In genomic region chr19:18587118-18587517, GRCm38 (mm10) we compare ENCODE assay signal across 20 mouse cellular contexts. TPM values are rescaled to one million over a fixed set of nuclear protein-coding genes. Genes with fewer than 3 reads are reported as not detected.
DNase-seq lines count a peak whose midpoint lies in the region; ATAC-seq and TF ChIP-seq lines count a peak whose summit lies in the region.
"Had no signal": no experiment of that assay in that cellular context is flagged by ENCODE, and none has a peak within 500 bp of the region (broad histone marks: within the 10 kb centered on the region; RNA-seq: fewer than 3 reads in every experiment).

No protein-coding gene starts in this region.

- no peak overlapping the region for H3K9ac ChIP-seq in forebrain, embryonic 13.5 days
- no peak overlapping the region for H3K9ac ChIP-seq in kidney, embryonic 16.5 days (replicated peaks; ENCODE audit: low read length)
- H3K9ac ChIP-seq in stomach, embryonic 14.5 days (replicated peaks; ENCODE audit: low read depth, low read length), result no peak overlapping the region
- H3K9ac ChIP-seq in stomach, postnatal 0 days (ENCODE audit: low read length), result no peak overlapping the region
- H3K9ac ChIP-seq: hindbrain, embryonic 12.5 days; midbrain, embryonic 13.5 days had no signal

- no peak for TF ChIP-seq CTCF in stomach, postnatal 0 days (IDR thresholded peaks at IDR 0.05; ENCODE audit: low read depth)

- no peak overlapping the region for H3K27ac ChIP-seq in forebrain, embryonic 13.5 days
- H3K27ac ChIP-seq in forebrain, embryonic 10.5 days, result no peak overlapping the region
- peak overlapping the region; percentile 58; the same call in 1 of the 2 replicates for H3K27ac ChIP-seq in kidney, embryonic 16.5 days (ENCODE audit: low read length)
- H3K27ac ChIP-seq in stomach, embryonic 14.5 days (ENCODE audit: low read length), result no peak overlapping the region
- no peak overlapping the region for H3K27ac ChIP-seq in stomach, postnatal 0 days (replicated peaks)
- H3K27ac ChIP-seq: hindbrain, embryonic 12.5 days; macrophage; midbrain, embryonic 13.5 days had no signal

- H3ac ChIP-seq in myocyte (ENCODE audit: control insufficient read depth, insufficient read length), result no peak overlapping the region

- TF ChIP-seq EP300 in stomach, postnatal 0 days (optimal IDR thresholded peaks at IDR 0.05), result no peak

- H3K4me3 ChIP-seq in forebrain, embryonic 13.5 days, result no peak overlapping the region
- no peak overlapping the region for H3K4me3 ChIP-seq in forebrain, embryonic 10.5 days
- H3K4me3 ChIP-seq in kidney, embryonic 16.5 days (ENCODE audit: low read length), result no peak overlapping the region
- no peak overlapping the region for H3K4me3 ChIP-seq in stomach, embryonic 14.5 days (ENCODE audit: low read depth, low read length)
- no peak overlapping the region for H3K4me3 ChIP-seq in stomach, postnatal 0 days (ENCODE audit: low read depth, low read length)
- no peak overlapping the region for H3K4me3 ChIP-seq in myocyte
- H3K4me3 ChIP-seq: hindbrain, embryonic 12.5 days; midbrain, embryonic 13.5 days had no signal

- no peak overlapping the region for H3K4me2 ChIP-seq in forebrain, embryonic 13.5 days
- no peak overlapping the region for H3K4me2 ChIP-seq in kidney, embryonic 16.5 days (replicated peaks; ENCODE audit: low read depth, low read length)
- H3K4me2 ChIP-seq in stomach, embryonic 14.5 days (replicated peaks; ENCODE audit: low read depth, low read length), result no peak overlapping the region
- H3K4me2 ChIP-seq in stomach, postnatal 0 days (replicated peaks; ENCODE audit: low read depth), result no peak overlapping the region
- H3K4me2 ChIP-seq in myocyte (ENCODE audit: low read depth), result no peak overlapping the region
- H3K4me2 ChIP-seq: hindbrain, embryonic 12.5 days; midbrain, embryonic 13.5 days had no signal

- no peak for DNase-seq in forebrain, embryonic 10.5 days (ENCODE audit: extremely low spot score, low spot score)
- DNase-seq in kidney, adult 18-20 months, result no peak
- DNase-seq in stomach, postnatal 0 days (ENCODE audit: low spot score), result no peak
- DNase-seq in left cerebral cortex, adult 18-20 months (ENCODE audit: low spot score in 2 of 2), result no peak
- DNase-seq: adrenal gland, postnatal 36 days; cerebellum, adult 11-12 months; cerebellum, postnatal 14 days; embryo, embryonic 11 days; gastrocnemius, postnatal 14 days; kidney, postnatal 10 days; right cerebral cortex, postnatal 25 days had no signal

- no peak for TF ChIP-seq POLR2A in myocyte (IDR thresholded peaks at IDR 0.05; ENCODE audit: insufficient read length, low read depth)

- H3K27me3 ChIP-seq in forebrain, embryonic 13.5 days, result no peaks in the 10 kb centered on the region
- H3K27me3 ChIP-seq in forebrain, embryonic 10.5 days (ENCODE audit: poor library complexity, severe bottlenecking), result no peaks in the 10 kb centered on the region
- H3K27me3 ChIP-seq in kidney, embryonic 16.5 days (ENCODE audit: insufficient read depth, low read length), result no peaks in the 10 kb centered on the region
- H3K27me3 ChIP-seq in stomach, embryonic 14.5 days (ENCODE audit: control insufficient read depth, insufficient read depth, low read length), result no peaks in the 10 kb centered on the region
- H3K27me3 ChIP-seq in stomach, postnatal 0 days (ENCODE audit: control insufficient read depth, insufficient read depth, low read length), result no peaks in the 10 kb centered on the region
- no peaks in the 10 kb centered on the region for H3K27me3 ChIP-seq in myocyte (ENCODE audit: control insufficient read depth, insufficient read depth, insufficient read length)
- H3K27me3 ChIP-seq: hindbrain, embryonic 12.5 days; midbrain, embryonic 13.5 days had no signal

- no peaks in the 10 kb centered on the region for H3K36me3 ChIP-seq in forebrain, embryonic 13.5 days (ENCODE audit: poor library complexity, severe bottlenecking)
- H3K36me3 ChIP-seq in forebrain, embryonic 10.5 days (replicated peaks), result no peaks in the 10 kb centered on the region
- H3K36me3 ChIP-seq in kidney, embryonic 16.5 days (ENCODE audit: insufficient read depth, low read length), result peaks cover 31% of the 10 kb centered on the region
- H3K36me3 ChIP-seq in stomach, embryonic 14.5 days (ENCODE audit: control insufficient read depth, insufficient read depth, low read length), result peaks cover 5% of the 10 kb centered on the region; the same call in 1 of the 2 replicates
- H3K36me3 ChIP-seq in stomach, postnatal 0 days (ENCODE audit: control insufficient read depth, insufficient read depth, low read length), result no peaks in the 10 kb centered on the region; the same call in 1 of the 2 replicates
- peaks cover 15% of the 10 kb centered on the region for H3K36me3 ChIP-seq in myocyte (ENCODE audit: control insufficient read depth, insufficient read depth)
- H3K36me3 ChIP-seq: hindbrain, embryonic 12.5 days; midbrain, embryonic 13.5 days had no signal

- 0 out of 2 replicates have a peak, but pooled peaks have one; percentile 39 for ATAC-seq in forebrain, embryonic 13.5 days
- ATAC-seq in kidney, embryonic 16.5 days (ENCODE audit: low FRiP score, low TSS enrichment), result peak; percentile 72
- ATAC-seq in stomach, embryonic 14.5 days (ENCODE audit: insufficient number of reproducible peaks, insufficient read depth, low FRiP score, low read depth), result 0 out of 2 replicates have a peak, but pooled peaks have one; percentile 58
- ATAC-seq in stomach, postnatal 0 days (ENCODE audit: low FRiP score, low TSS enrichment), result no peak
- ATAC-seq: activated CD4-positive, CD25-positive, alpha-beta regulatory T cell, adult 4 months; midbrain, embryonic 13.5 days had no signal

- WGBS in forebrain, embryonic 13.5 days, result 88% methylated on average over 9 of the region's 9 CpGs
- 94% methylated on average over 9 of the region's 9 CpGs for WGBS in forebrain, embryonic 10.5 days
- 73% methylated on average over 9 of the region's 9 CpGs for WGBS in kidney, embryonic 16.5 days
- WGBS in stomach, embryonic 14.5 days, result 86% methylated on average over 9 of the region's 9 CpGs
- 85% methylated on average over 9 of the region's 9 CpGs for WGBS in stomach, postnatal 0 days

- H3K9me3 ChIP-seq in forebrain, embryonic 13.5 days (replicated peaks), result no peaks in the 10 kb centered on the region
- no peaks in the 10 kb centered on the region for H3K9me3 ChIP-seq in forebrain, embryonic 10.5 days
- no peaks in the 10 kb centered on the region for H3K9me3 ChIP-seq in kidney, embryonic 16.5 days (ENCODE audit: low read length)
- H3K9me3 ChIP-seq in stomach, embryonic 14.5 days (ENCODE audit: control insufficient read depth, low read depth, low read length), result no peaks in the 10 kb centered on the region
- H3K9me3 ChIP-seq in stomach, postnatal 0 days (ENCODE audit: control insufficient read depth, low read length), result no peaks in the 10 kb centered on the region
- H3K9me3 ChIP-seq: G1E; hindbrain, embryonic 12.5 days; midbrain, embryonic 13.5 days had no signal

- no peaks in the 10 kb centered on the region for H3K79me2 ChIP-seq in myocyte (ENCODE audit: control insufficient read depth, insufficient read depth)

- 0 out of 2 replicates have a peak, but pooled peaks cover 5% of the 10 kb centered on the region for H3K4me1 ChIP-seq in forebrain, embryonic 13.5 days
- H3K4me1 ChIP-seq in forebrain, embryonic 10.5 days, result peaks cover 22% of the 10 kb centered on the region
- H3K4me1 ChIP-seq in kidney, embryonic 16.5 days (ENCODE audit: insufficient read depth, low read length), result peaks cover 31% of the 10 kb centered on the region
- H3K4me1 ChIP-seq in stomach, embryonic 14.5 days (ENCODE audit: control insufficient read depth, insufficient read depth, low read length), result 0 out of 2 replicates have a peak, but pooled peaks cover 4% of the 10 kb centered on the region
- no peaks in the 10 kb centered on the region for H3K4me1 ChIP-seq in stomach, postnatal 0 days (replicated peaks; ENCODE audit: control insufficient read depth, insufficient read depth)

TF ChIP-seq in myocyte, 11 proteins besides CTCF, POLR2A, EP300 and RAD21:
- TF ChIP-seq TCF12 (IDR thresholded peaks at IDR 0.05; ENCODE audit: insufficient read depth, poor library complexity, severe bottlenecking) (no peak), CEBPB (IDR thresholded peaks at IDR 0.05; ENCODE audit: insufficient read depth, poor library complexity, severe bottlenecking) (no peak), TCF3 (IDR thresholded peaks at IDR 0.05; ENCODE audit: insufficient read length, low read depth) (no peak), MYOG (IDR thresholded peaks at IDR 0.05; ENCODE audit: control insufficient read depth in 1 of 3, insufficient read depth in 1 of 3, insufficient read length in 2 of 3, low read depth in 2 of 3) (no peak), POLR2AphosphoS2 (IDR thresholded peaks at IDR 0.05; ENCODE audit: insufficient read length, low read depth) (peak; percentile 10)
TF ChIP-seq in myocyte: peak in this region for 1.

RNA-seq across cellular contexts. Expression of gene Ostf1, which starts 44.5 kb away (rescaled TPM):
- 26.4 and 29.5 TPM in 2 replicates for polyA plus RNA-seq in forebrain, embryonic 13.5 days (2015; fragmentation: Nextera tagmentation; extraction: Ambion mirVana)
- polyA plus RNA-seq in forebrain, embryonic 10.5 days (2016; fragmentation: Nextera tagmentation; extraction: Ambion mirVana), result 36.7 and 39.7 TPM in 2 replicates
- polyA plus RNA-seq in kidney, embryonic 16.5 days (2015; fragmentation: Nextera tagmentation; extraction: Ambion mirVana), result 136 and 150 TPM in 2 replicates
- polyA plus RNA-seq in stomach, embryonic 14.5 days (2014; fragmentation: Nextera tagmentation; extraction: Ambion mirVana), result 70.4 and 71.3 TPM in 2 replicates
- 129 and 134 TPM in 2 replicates for polyA plus RNA-seq in stomach, postnatal 0 days (2015; fragmentation: Nextera tagmentation; extraction: Ambion mirVana)
- polyA plus RNA-seq in myocyte (2012; fragmentation: generic; extraction: Trizol), result 119 TPM
- 10 to 100 TPM; 14.0 to 16.2 TPM for total RNA-seq in left cerebral cortex, adult 18-20 months (2021)

RNA-seq across cellular contexts. Expression of gene Nmrk1, which starts 44.6 kb away (rescaled TPM):
- polyA plus RNA-seq in forebrain, embryonic 13.5 days (2015; fragmentation: Nextera tagmentation; extraction: Ambion mirVana), result 4.2 and 4.5 TPM in 2 replicates
- polyA plus RNA-seq in forebrain, embryonic 10.5 days (2016; fragmentation: Nextera tagmentation; extraction: Ambion mirVana), result 6.2 and 6.4 TPM in 2 replicates
- polyA plus RNA-seq in kidney, embryonic 16.5 days (2015; fragmentation: Nextera tagmentation; extraction: Ambion mirVana), result 28.6 and 29.2 TPM in 2 replicates
- 13.9 and 14.8 TPM in 2 replicates for polyA plus RNA-seq in stomach, embryonic 14.5 days (2014; fragmentation: Nextera tagmentation; extraction: Ambion mirVana)
- polyA plus RNA-seq in stomach, postnatal 0 days (2015; fragmentation: Nextera tagmentation; extraction: Ambion mirVana), result 4.9 and 6.2 TPM in 2 replicates
- polyA plus RNA-seq in myocyte (2012; fragmentation: generic; extraction: Trizol), result 2.0 TPM
- total RNA-seq in left cerebral cortex, adult 18-20 months (2021), result 1 to 10 TPM; 5.8 to 5.9 TPM
